Mouse (Mus musculus): ENCODE measurements around the gene Rexo5. TPM values are rescaled to one million over a fixed set of nuclear protein-coding genes. Genes with fewer than 3 reads are reported as not detected.

Rexo5 gene
- total and polyA plus RNA-seq, 2 experiments from 2014 or later, result 2.3 to 6.1 TPM

DNA sequence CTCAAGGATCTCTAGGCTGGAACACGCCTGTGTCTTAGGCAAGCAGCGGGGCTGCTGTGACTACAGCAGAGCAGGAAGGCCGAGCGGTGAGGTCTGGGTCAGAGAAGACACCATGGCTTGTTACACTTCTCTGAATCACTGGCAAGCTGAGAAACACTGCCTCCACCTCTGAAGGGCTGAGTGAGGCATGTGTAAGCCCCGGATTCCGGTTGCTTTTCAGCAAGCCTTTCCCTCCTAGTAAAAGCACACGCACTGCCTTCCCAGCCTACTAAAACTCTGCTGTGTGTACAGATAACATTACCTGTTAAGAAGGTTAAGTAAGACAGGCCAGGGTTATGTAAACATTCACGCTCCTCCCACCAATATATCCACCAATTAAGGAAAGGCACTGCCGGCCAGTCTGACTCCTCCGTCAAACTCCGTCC is 33.3 kb upstream of the Rexo5 start, which contains the start of gene Acsm3:
Acsm3 (plus strand) TSS at position 397 of the 425 bp plus-strand sequence.
- H3K4me2 ChIP-seq (ENCODE audit: low read depth, low read length, poor library complexity, severe bottlenecking), result no peak within 1 kb of the TSS
- ATAC-seq (ENCODE audit: low FRiP score), result no peak
- no peak within 1 kb of the TSS for H3K27ac ChIP-seq (ENCODE audit: low read depth, low read length)
- H3K27me3 ChIP-seq (ENCODE audit: insufficient read depth, low read length), result no peaks in the 10 kb centered on the region
- no peak within 1 kb of the TSS for H3K4me3 ChIP-seq (ENCODE audit: low read depth, low read length)
- H3K4me1 ChIP-seq (ENCODE audit: insufficient read depth, low read length), result no peaks in the 10 kb centered on the region
- 85% methylated on average over 11 of the region's 11 CpGs for WGBS
- H3K9ac ChIP-seq (replicated peaks; ENCODE audit: low read length, poor library complexity, severe bottlenecking), result no peak within 1 kb of the TSS
- no peak for DNase-seq (ENCODE audit: low spot score)
- no peak for TF ChIP-seq CTCF (IDR thresholded peaks at IDR 0.05)
- no peaks in the 10 kb centered on the region for H3K9me3 ChIP-seq (ENCODE audit: low read length)
- H3K36me3 ChIP-seq (ENCODE audit: insufficient read depth, low read length), result no peaks in the 10 kb centered on the region

GRCm38 (mm10) chr7:119762166-119762697 is 31.6 kb upstream of the Rexo5 start:
- no peak for DNase-seq (ENCODE audit: low spot score)

DNA sequence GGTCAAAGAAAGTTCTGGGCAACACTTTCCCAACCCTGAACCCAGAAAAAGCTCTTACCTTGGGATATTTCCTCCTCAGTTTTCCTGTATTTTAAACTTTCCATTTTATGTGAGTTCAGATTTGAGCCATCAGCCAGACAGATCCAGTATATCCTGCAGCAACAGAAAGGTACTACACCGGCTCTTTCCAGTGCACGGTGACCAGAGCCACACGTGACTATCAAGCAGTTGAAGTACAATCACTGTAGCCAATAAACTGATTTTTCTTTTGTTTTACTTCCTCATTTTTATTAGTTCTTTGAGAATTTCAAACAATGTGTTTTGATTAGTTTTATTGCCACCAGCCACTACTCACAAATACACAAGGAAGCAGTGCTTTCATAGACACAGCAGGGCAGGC is 29.4 kb upstream of the Rexo5 start:
- 95% methylated on average over 3 of the region's 3 CpGs for WGBS
- TF ChIP-seq CTCF (IDR thresholded peaks at IDR 0.05), result no peak
- no peak overlapping the region for H3K4me3 ChIP-seq (ENCODE audit: low read depth, low read length)

More at GRCm38 (mm10) chr7:119762166-119762697, 31.6 kb upstream of the Rexo5 start:
- no peaks in the 10 kb centered on the region for H3K36me3 ChIP-seq (ENCODE audit: insufficient read depth, low read length)
- H3K4me2 ChIP-seq (ENCODE audit: low read depth, low read length, poor library complexity, severe bottlenecking), result no peak overlapping the region
- no peaks in the 10 kb centered on the region for H3K4me1 ChIP-seq (ENCODE audit: insufficient read depth, low read length)
- H3K27me3 ChIP-seq (ENCODE audit: insufficient read depth, low read length), result no peaks in the 10 kb centered on the region
- H3K4me3 ChIP-seq (ENCODE audit: low read depth, low read length), result no peak overlapping the region
- no peak for TF ChIP-seq CTCF (IDR thresholded peaks at IDR 0.05)
- H3K9ac ChIP-seq (replicated peaks; ENCODE audit: low read length, poor library complexity, severe bottlenecking), result no peak overlapping the region
- ATAC-seq (ENCODE audit: low FRiP score), result no peak
- no peak overlapping the region for H3K27ac ChIP-seq (ENCODE audit: low read depth, low read length)
- 69% methylated on average over 4 of the region's 4 CpGs for WGBS
- no peaks in the 10 kb centered on the region for H3K9me3 ChIP-seq (ENCODE audit: low read length)

GRCm38 (mm10) chr7:119766996-119767395 is 26.8 kb upstream of the Rexo5 start:
- Histone ChIP-seq H3K9me3 (ENCODE audit: low read length) (no peaks in the 10 kb centered on the region), H3K27ac (ENCODE audit: low read depth, low read length) (no peak overlapping the region), H3K4me3 (ENCODE audit: low read depth, low read length) (no peak overlapping the region), H3K27me3 (ENCODE audit: insufficient read depth, low read length) (no peaks in the 10 kb centered on the region), H3K4me2 (ENCODE audit: low read depth, low read length, poor library complexity, severe bottlenecking) (no peak overlapping the region), H3K36me3 (ENCODE audit: insufficient read depth, low read length) (no peaks in the 10 kb centered on the region), H3K9ac (replicated peaks; ENCODE audit: low read length, poor library complexity, severe bottlenecking) (no peak overlapping the region), H3K4me1 (ENCODE audit: insufficient read depth, low read length) (no peaks in the 10 kb centered on the region)
- WGBS, result 84% methylated on average over 6 of the region's 6 CpGs
- DNase-seq (ENCODE audit: low spot score) (no peak), ATAC-seq (ENCODE audit: low FRiP score) (no peak)
- no peak for TF ChIP-seq CTCF (IDR thresholded peaks at IDR 0.05)

More for the DNA sequence above, 29.4 kb upstream of the Rexo5 start:
- ATAC-seq (ENCODE audit: low FRiP score) (no peak), DNase-seq (ENCODE audit: low spot score) (no peak)
- Histone ChIP-seq H3K36me3 (ENCODE audit: insufficient read depth, low read length) (no peaks in the 10 kb centered on the region), H3K27ac (ENCODE audit: low read depth, low read length) (no peak overlapping the region), H3K4me1 (ENCODE audit: insufficient read depth, low read length) (no peaks in the 10 kb centered on the region), H3K4me2 (ENCODE audit: low read depth, low read length, poor library complexity, severe bottlenecking) (no peak overlapping the region), H3K27me3 (ENCODE audit: insufficient read depth, low read length) (no peaks in the 10 kb centered on the region), H3K9me3 (ENCODE audit: low read length) (no peaks in the 10 kb centered on the region), H3K9ac (replicated peaks; ENCODE audit: low read length, poor library complexity, severe bottlenecking) (no peak overlapping the region)

DNA sequence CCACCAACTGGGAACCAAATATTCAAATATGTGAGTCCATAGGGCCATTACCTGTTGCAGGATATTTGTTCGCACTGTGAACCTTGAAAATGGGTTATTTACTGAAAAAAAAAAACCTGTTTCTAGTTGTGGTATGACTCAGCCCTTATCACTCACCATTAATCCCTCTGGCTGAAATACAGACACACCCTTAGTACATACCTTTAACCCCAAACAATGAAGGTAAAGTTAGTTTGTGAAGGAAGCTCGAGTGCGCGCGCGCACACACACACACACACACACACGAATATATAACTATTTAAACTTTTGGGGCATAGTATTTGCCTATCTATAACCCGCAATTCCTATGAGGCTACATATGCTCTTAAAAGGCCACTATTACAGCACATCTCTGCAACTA is 23.9 kb upstream of the Rexo5 start:
- WGBS, result 95% methylated on average over 8 of the region's 8 CpGs
- Histone ChIP-seq H3K27ac (ENCODE audit: low read depth, low read length) (no peak overlapping the region), H3K4me1 (ENCODE audit: insufficient read depth, low read length) (no peaks in the 10 kb centered on the region), H3K9me3 (ENCODE audit: low read length) (no peaks in the 10 kb centered on the region), H3K27me3 (ENCODE audit: insufficient read depth, low read length) (no peaks in the 10 kb centered on the region), H3K36me3 (ENCODE audit: insufficient read depth, low read length) (no peaks in the 10 kb centered on the region), H3K4me3 (ENCODE audit: low read depth, low read length) (no peak overlapping the region), H3K4me2 (ENCODE audit: low read depth, low read length, poor library complexity, severe bottlenecking) (no peak overlapping the region), H3K9ac (replicated peaks; ENCODE audit: low read length, poor library complexity, severe bottlenecking) (no peak overlapping the region)
- TF ChIP-seq CTCF (IDR thresholded peaks at IDR 0.05), result no peak
- no peak for ATAC-seq (ENCODE audit: low FRiP score)
- DNase-seq (ENCODE audit: low spot score), result no peak

DNA sequence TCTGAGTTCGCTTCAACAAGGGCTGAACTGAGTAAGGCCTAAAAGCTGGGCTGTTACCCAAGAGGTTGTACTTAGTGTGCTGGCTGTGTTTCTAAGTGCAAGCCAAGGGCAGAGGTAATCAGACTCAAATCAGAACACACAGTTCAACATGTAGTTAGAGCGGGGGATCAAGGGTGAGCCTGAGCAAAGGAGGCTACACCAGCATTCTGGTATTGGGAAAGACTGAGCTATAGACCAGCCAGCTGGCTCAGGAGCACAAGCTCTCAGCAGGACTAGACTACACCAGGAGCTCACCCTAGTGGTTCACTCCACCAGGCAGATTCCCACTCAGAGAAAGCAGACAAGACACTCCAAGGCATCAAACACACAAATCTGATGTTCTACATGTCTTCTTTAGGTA is 10.4 kb upstream of the Rexo5 start:
- peaks cover 14% of the 10 kb centered on the region for H3K36me3 ChIP-seq (ENCODE audit: insufficient read depth, low read length)
- H3K27me3 ChIP-seq (ENCODE audit: insufficient read depth, low read length), result no peaks in the 10 kb centered on the region
- H3K9ac ChIP-seq (replicated peaks; ENCODE audit: low read length, poor library complexity, severe bottlenecking), result no peak overlapping the region
- 94% methylated on average over 2 of the region's 2 CpGs for WGBS
- H3K9me3 ChIP-seq (ENCODE audit: low read length), result no peaks in the 10 kb centered on the region
- TF ChIP-seq CTCF (IDR thresholded peaks at IDR 0.05), result no peak
- DNase-seq (ENCODE audit: low spot score) (no peak), ATAC-seq (ENCODE audit: low FRiP score) (no peak)
- H3K4me1 ChIP-seq (ENCODE audit: insufficient read depth, low read length), result no peaks in the 10 kb centered on the region
- H3K4me3 ChIP-seq (ENCODE audit: low read depth, low read length), result no peak overlapping the region
- H3K27ac ChIP-seq (ENCODE audit: low read depth, low read length), result no peak overlapping the region
- no peak overlapping the region for H3K4me2 ChIP-seq (ENCODE audit: low read depth, low read length, poor library complexity, severe bottlenecking)

Data from midbrain, postnatal 0 days (tissue).